Mouse (Mus musculus) adrenal gland, postnatal 4 days (tissue): ENCODE data around the gene Aida. TPM values are rescaled to one million over a fixed set of nuclear protein-coding genes. Genes with fewer than 3 reads are reported as not detected.

Experiments
- total RNA-seq, 2 experiments: library from RNA; stranded (reverse); gene quantifications; 2 replicates each; pipeline ENCODE4 v1.2.3; 2021

Gene Aida
- total RNA-seq, 2 experiments from 2014 or later: 56.9 to 57.2 TPM

Other genes with a start within 250 kb of the Aida start
- 10 to 100 TPM; 18.7 to 21.7 TPM for gene Disp1, start 75.1 kb upstream of the Aida start, total RNA-seq
- gene Brox, start 679 bp downstream of the Aida start, total RNA-seq: 10 to 100 TPM; 57.6 to 66.0 TPM
- gene Mia3, start 73.0 kb downstream of the Aida start, total RNA-seq: 100 to 1,000 TPM; 168 to 179 TPM
- gene Taf1a, start 92.4 kb downstream of the Aida start, total RNA-seq: 10 to 100 TPM; 15.9 to 16.6 TPM
- gene Hhipl2, start 121.6 kb downstream of the Aida start, total RNA-seq: under 1 TPM in 1 of 2 experiments, not detected in 1; 0.73 TPM